Mouse (Mus musculus) skeletal muscle tissue, adult 2 months (tissue): ENCODE data around the gene Manba.
"Not testable (repeated sequence)": the region's sequence is repeated elsewhere in the genome, so short reads cannot be mapped to it uniquely, and the experiment has no call there.

Experiments
- DNase-seq: peaks from one replicate; pipeline ENCODE4 v3.0.0-alpha.2; 2012; ENCODE audit warnings: low read depth, low spot score

Manba gene

DNA sequence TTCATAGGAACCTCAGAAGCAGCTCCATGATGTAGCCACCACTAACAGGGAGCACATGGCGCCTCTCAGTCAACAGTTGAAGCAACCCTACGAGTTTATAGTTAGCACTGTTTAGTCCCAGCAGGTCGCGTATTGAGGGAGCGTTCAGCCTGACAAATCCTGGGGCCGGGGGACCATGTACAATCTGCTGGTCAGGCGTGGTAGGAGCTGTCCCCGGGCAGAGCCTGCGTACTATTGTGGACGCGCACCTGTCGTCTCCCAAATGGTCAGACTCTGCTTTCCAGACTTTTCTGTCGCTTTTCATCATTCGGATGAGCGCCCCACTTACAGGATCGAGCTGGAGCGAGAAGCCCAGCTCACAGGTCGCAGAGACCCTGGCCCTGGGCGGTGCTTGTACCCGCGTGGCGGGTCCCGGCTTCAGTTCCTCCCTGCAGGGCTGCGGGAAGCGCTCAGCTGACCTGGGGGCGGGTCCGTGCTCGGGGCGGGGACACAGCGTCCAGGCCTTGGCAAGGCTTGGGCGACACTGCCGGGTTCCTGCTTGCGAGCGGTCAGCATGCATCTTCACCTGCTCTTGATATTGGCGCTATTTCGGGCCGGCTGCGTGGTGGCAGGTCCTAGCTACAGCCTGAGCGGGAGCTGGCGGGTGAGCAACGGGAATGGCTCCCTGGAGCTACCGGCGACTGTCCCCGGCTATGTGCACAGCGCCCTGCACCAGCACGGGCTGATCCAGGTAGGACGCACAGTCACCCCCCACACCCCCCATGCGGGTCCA, at the start of gene Manba:
TSS of gene Manba (plus strand) at position 484 of the 772 bp plus-strand sequence.
- DNase-seq = peak; percentile 74

DNA sequence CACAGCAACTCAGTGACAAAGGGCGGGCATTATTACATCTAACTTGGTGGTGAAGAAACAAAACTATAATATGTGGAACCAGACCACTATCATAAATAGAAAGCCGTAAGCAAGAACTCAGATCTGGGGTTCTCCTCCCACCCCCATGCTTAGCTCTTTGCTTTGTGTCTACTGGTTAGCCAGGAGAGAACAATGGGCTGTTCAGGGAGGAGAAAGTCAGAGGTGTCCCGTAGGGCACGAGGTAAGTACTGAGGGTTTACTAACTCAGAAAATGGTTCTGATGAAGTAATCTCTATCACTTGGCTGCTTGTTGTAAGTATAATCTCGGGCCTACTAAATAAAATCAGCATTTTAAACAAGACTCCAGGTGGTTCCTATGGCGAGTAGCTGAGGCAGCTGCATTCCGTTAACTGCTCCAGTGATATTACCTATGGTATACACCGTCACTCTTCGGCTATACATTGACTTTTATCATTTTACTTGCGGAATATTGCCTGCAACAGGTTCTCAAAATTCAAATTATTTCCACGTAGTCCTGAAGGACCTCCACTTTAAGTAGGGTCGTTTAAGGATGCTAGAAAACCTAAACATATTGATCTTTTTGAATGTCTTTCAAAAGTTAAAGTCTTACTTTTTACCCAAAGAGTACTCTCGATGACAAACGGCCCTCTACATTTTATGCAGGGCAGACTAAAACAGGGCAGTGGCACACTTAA, 48.4 kb upstream of the Manba start:
- no peak for DNase-seq

DNA sequence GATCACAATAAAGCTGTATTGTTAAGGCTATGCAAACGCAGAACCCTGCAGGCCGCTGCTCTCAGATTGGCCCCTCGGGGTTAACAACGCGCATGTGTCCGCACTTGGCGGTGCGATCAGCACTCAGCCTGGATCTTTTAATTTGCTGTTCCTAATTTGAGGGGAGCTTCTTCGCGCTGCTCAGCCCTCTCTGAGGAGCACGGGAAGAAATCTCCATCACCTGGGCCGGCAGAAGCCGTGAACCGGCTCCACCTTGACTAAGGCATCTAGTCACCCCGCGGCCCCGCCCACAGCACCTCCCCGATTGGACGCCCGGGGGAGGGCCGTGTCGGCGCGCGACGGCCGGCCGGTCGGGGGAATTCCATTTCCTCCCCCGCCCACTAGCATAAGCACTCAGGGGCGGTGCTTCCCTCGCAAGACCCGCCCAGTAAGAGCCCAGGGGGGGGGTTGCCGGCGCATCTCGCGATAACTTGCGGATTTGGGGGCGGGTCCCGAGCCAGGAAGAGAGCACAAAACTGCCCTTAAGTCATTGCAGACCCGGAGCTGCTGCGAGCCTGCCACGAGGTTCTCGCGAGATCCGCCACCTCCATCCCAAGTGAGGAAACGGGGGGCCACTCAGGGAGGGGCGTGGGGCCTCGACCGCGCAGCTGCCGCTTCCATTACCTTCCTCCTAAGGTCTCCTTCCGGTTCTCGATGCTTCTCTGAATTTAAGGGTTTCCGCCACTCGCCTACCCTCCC, 47.5 kb upstream of the Manba start, which contains the start of gene Ube2d3:
TSS of gene Ube2d3 (plus strand) at position 392 of the 738 bp plus-strand sequence.
- peak; percentile 100 for DNase-seq

DNA sequence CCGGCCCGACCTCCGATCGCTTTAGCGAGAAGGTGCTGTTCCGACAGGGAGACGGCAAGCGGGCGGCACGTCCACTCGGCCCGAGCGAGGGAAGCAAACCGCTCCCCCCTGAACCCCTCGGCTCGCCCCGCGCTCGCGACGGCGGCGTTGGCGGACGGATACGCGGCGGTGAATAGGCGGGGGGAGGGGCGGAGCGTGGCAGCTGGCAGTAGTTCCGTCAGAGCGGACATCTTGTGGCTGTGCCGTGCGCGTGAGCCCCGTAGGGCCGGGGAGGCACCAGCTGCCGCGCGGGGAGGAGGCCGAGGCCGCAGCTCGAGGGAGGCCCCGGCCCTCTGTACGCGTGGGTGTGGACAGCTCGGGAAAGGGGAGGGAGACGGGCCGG, 46.9 kb upstream of the Manba start:
- DNase-seq = peak; percentile 91

DNA sequence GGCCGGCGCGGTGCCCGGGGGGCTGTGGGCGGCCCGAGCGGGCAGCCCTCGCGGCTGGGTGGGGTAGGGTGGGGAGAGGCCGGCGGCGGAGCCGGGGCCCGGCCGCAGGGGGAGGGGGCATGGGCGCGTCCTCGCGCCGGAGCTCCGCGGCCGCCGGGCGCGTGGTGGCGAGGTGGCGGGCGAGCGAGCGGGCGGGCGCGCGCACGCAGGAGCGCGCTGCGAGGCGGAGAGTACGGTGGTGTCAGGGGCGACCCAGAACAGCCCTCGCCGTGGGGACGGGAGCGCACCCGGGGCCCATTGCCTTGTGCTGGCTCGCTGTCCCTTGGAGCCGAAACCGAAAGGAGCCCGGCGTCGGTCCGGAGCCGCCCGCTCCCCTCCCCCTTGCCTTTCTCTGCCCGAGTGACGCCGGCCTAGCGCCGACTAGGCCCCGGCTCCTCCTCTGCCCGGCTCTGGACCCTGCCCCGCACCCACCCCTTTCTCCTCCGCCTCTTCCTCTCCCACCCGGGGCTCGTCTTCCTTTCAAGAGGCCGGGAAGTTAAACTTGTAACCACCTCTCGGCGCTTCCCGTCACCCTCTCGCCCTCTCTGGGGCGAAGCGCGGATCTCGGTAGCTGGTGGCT, 46.4 kb upstream of the Manba start:
- DNase-seq = peak; percentile 80

DNA sequence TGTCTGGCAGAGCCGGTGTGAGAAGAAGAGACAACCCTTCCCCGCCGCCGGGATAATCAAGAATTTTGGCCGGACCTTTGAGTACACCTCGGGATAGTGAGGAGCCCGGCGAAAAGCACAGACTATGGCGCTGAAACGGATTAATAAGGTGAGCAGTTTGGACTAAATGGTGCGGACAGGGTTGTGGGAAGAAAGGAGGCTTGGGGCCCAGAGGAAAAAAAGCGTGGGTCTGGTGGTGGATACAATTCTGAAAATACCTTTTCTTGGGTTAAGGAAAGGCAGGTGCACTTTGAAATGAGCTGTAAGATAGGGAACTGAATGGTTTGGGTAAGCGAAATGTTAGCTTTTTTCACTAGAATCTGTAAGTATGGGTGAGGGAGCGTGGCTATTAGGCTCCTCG, 45.8 kb upstream of the Manba start:
- no peak for DNase-seq

DNA sequence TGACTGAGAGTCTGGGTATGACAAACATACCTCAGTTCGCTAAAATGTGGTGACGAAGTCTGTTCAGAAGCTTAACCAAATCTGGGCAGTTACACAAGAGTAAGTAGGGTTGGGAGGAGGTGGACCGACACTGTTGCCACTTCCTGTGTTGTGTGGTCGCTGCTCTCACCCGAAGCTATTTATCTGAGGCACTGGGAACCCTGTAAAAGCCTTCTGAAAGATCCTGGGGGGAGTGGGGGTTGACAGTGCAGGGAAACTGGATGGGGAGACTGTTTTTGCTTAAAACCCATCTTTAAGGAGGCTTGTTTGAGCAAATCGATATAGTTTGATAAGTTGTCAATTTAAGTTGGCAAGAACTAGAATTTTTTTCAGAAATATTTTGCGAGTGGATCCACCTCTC, 45.2 kb upstream of the Manba start:
- DNase-seq = peak; percentile 33

DNA sequence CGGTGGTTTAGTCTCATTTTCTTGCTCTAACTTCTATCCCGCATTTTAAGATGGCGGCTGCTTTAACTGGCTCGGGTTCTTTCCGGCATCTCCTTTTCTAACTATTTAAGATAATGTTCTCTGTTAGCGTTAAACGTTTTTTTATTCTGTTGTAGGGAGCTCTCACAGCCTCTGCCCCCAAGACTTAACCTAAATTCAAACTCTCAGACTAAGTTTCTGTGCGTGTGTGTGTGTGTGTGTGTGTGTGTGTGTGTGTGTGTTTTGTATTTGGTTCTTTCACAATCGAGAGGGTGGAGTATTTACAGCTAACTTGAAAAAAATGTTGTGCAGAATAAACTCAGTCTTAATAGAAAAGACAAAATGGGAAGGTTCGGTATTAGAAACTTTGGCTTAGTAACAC, 44.8 kb upstream of the Manba start:
- no peak for DNase-seq

DNA sequence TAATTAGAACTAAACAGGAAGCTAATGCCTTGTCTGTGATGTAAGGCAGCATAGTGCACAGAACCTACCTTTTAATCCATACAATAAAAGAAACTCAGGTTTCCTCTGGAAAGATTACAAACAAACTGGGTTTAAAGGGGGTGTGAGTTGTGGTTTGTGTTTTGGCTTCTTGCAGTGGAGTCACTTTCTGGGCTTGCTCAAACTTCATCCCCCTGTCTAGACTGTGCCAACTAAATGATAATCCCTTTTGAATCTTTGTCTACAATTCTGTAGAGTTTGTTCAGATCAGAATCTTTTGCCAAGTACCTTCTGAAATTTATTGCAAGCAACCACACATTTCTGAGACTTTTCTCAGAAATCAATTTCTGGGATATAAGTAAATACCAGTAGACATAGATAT, 40.5 kb upstream of the Manba start:
- DNase-seq = no peak

DNA sequence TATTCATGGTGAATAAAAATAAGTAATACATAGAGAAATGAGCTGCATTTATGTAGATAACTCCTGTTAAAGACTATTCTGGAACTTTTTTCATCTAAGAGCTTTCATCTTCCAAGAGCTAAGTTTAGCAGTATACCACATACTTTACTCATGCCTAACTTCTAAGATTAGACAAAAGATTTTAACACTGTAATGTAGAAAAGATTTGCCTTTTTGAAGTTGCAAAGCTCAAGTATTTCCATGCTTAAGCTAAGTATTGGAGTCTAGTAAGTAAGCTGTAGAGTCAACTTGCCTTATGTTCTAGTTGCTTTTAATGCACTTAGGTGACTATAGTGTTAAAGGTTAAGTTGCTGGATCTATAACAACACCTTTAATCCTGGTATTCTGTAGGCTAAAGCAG, 26.4 kb upstream of the Manba start:
- DNase-seq = no peak

DNA sequence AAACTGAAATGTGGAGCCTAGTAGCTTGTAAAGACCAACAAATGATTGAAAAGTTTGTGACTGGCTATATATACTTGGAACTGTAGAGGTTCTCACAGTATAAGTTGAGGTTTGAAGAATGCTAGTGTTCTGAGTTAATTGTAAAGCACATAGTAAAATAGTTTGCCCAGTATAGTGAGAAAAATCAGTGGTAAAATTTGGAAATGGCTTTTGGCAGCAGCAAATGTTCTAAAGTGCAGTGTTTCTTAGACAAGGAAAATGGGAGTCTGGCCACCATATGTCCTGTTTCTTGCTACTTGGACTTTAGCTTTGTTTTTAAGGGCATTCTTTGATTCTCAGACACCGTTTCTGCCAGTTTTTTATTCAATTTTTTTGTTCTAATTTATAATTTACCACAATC, 17.0 kb upstream of the Manba start:
- DNase-seq = no peak

DNA sequence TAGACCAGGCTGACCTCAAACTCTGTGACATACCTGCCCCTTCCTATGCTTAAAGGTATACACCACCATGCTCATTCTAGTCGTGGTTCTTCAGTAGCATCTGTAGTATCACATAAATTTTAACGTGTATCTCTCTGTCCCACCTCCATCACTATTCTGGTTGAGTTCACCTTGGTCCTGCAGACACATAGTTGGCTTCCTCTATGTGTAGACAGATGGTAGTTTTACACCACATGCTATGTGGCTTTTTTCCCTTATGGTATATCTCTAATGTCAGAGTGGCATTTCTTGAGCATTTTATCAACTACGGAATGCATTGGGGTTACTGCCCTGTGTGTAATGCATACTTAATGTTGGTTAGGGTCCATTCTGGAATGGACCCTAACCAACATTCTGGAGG, 16.3 kb upstream of the Manba start:
- DNase-seq = no peak

DNA sequence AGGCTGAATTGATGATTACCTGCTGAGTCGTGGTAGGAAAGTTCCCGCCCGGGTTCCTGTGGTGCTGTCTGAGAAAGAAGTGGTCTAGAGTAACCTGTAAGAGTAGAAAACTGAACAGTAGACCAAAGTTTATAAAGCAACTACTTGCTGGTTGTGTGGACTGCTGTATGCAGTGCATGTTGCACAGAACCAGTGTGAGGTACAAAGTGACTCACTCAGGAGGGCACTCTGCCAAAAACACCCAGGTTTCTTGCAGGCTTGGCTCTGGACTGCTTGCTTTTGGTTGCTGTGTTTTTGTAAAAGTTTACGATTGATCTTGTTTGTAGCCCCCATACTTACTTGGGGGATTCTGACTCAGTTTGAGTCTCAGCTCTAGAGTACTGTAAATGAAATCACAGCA, 15.4 kb upstream of the Manba start:
- peak; percentile 50 for DNase-seq

DNA sequence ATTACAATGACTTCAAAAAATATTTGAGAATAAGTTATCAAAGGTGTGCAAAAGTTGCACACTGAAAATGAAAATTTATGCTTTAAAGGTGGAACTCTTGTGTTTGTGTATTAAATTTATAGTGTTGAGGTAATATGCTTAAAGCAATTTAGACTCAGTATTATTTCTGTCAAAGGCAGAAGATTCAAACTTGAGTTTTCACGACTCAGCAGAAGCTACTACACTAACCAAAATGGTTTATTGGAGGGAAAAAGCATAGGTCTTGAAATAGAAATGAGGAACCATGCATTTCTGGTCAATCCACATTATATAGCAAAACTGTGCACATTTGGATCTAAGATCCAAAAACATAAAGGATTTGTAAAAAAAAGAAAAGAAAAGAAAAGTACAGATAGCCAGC, 14.6 kb upstream of the Manba start:
- no peak for DNase-seq

DNA sequence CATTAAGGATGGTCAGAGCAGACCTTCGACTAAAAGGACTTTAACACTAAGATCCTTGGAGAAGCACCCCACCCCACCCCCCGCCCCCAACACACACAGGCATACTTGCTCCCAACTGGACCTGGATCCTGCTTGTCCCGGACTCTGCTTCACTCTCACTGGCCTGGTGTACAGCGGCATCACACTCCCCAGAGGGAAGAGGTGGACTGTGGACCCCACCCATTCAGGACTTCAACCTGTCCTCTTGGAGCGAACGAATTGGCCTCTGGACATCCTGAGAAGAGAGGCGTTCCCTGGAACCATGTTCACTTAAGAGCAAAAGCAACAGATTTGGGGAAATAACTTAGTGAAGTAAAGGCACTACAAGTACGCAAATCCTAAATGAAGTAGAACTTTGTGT, 10.4 kb upstream of the Manba start:
- DNase-seq = no peak

DNA sequence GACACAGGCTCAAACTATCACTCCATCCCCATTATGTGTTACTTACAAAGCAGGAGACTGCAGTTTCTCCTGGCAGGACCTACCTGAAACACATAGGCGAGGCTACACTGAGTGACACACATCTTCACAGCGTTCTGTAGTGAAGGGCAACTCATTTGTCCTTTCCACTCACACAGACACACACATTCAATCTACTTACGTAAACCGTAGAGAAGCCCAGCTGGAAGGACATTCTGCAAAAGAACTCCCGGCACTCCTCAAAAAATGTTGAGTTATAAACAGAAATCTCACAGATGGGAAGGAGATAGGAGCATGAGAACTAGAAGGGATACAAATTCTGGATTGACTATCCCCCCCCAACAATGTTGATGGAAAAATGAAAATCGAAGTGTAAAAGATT, 9.1 kb upstream of the Manba start:
- no peak for DNase-seq

DNA sequence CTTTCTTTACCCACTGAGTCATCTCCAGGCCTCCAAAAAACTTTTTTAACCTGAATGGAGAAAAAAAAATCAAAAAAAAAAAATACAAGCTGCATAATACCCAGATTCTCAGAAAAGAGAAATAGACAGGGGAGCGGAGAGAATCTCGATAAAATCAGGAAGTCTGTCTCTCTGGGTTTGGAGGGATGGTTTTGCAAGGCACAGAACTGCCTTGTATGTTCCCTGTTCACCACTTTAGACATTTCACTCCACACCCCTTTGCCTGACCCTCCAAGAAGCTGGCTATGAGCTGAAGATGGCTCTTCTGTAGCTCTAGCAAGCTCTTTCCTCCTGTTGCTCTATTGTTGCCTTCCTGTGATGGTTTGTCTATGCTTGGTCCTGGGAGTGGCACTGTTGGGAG, 8.4 kb upstream of the Manba start:
- DNase-seq = no peak

DNA sequence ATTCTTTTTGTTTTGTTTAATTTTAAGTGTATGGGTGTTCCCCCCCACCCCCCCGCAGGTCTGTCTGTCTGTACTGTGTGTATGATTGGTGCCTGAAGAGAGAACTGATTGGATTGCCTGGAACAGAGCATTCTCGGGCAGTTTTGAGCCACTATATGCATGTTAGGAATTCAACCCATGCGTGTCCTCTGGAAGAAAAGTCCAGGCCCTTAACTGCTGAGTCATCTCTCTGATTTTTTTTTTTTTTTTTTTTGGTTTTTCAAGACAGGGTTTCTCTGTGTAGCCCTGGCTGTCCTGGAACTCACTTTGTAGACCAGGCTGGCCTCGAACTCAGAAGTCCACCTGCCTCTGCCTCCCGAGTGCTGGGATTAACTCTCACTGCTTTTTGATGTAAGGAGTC, 6.3 kb upstream of the Manba start:
- not testable (repeated sequence) for DNase-seq

DNA sequence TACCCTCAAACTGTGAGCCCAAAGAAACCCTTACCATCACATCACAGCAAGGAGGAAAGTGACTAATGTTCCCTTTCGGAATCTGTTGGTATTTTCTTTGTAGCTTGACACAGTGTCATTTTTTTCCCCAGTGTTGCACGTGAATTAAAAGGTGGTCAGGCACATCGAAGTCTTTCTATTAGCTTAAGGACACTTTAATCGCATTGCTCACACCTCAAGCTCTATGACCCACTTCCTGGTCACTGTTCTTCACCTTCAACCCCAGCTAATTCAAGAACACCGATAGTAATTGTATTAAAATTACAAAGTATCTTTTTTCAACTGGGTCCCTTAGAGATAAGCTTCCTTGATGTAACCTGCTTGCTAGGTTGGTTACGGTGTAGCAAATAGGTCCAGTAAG, 4.6 kb upstream of the Manba start:
- DNase-seq = no peak

DNA sequence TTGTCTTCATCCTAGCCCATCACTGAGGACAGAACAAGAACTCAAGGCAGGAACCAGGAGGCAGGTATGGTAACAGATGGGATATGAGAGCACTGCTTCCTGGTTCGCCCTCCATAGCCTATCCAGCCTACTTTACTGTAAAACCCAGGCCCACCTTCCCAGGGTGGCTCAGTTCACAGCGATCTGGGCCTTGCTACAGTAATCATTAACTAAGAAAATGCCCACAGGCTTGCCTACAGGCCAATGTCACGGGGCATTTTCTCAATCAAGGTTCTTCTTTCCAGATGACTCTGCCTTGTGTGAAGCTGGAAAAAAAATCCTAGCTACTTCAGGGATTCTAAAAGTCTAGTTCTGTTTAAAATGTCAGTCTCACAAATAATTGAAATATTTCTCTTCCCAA, 3.8 kb upstream of the Manba start:
- DNase-seq = no peak

DNA sequence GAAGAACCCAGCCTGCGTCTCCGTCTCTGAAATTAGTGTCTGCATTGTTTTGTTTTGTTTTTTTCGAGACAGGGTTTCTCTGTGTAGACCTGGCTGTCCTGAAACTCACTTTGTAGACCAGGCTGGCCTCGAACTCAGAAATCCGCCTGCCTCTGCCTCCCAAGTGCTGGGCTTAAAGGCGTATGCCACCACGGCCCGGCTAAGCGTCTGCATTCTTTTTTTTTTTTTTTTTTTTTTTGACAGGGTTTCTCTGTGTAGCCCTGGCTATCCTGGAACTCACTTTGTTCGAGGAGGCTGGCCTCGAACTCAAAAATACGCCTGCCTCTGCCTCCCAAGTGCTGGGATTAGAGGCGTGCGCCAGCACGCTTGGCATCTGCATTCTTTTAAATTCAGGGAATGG, 761 bp upstream of the Manba start:
- DNase-seq = not testable (repeated sequence)

DNA sequence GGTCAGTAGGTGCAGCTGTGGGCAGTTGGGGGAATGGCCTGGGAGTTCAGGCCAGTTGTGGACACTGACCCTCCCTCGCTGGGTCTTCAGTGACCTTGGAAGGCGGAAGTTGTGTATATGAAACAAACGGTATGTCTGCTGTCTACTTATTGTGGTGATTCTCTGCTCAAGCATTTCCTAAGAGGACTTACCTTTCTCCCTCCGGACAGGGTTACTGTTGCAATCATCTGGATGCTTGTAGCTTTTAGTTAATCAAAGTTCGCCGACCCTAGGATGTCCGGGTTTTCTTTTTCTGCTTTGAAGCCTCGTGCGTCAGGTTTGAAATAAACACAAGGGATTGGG, 460 bp downstream of the Manba start:
- DNase-seq = no peak
